Mouse (Mus musculus) lung, embryonic 15.5 days (tissue): ENCODE measurements around the gene Gart. TPM values are rescaled to one million over a fixed set of nuclear protein-coding genes. Genes with fewer than 3 reads are reported as not detected.

ENCODE experiments used
- ATAC-seq: fragments of 200-750 bp; cut with Nextera tagmentation; 2 replicates; pipeline ENCODE4 v1.8.0; 2017; ENCODE audit warnings: moderate number of reproducible peaks, borderline replicate concordance; ENCODE audit not compliant: low FRiP score, low TSS enrichment; ENCODE audit errors: extremely low read depth
- H3K27ac ChIP-seq: fragments of 300-500 bp; sonication (generic); 2 replicates; pipeline ENCODE4 v1.5.1; 2015; ENCODE audit warnings: moderate library complexity, mild to moderate bottlenecking, inconsistent platforms
- H3K27me3 ChIP-seq: fragments of 300-500 bp; sonication (generic); 2 replicates; pipeline ENCODE4 v1.6.1; 2015; ENCODE audit warnings: inconsistent platforms
- H3K36me3 ChIP-seq: fragments of 300-500 bp; sonication (generic); 2 replicates; pipeline ENCODE4 v1.6.1; 2015; ENCODE audit warnings: inconsistent platforms
- H3K4me1 ChIP-seq: fragments of 300-500 bp; sonication (generic); 2 replicates; pipeline ENCODE4 v1.6.1; 2015; ENCODE audit warnings: inconsistent platforms
- H3K4me2 ChIP-seq: fragments of 300-500 bp; sonication (generic); 2 replicates; pipeline ENCODE4 v1.6.1; 2015; ENCODE audit warnings: inconsistent platforms, mild to moderate bottlenecking, moderate library complexity
- H3K4me3 ChIP-seq: fragments of 300-500 bp; sonication (generic); 2 replicates; pipeline ENCODE4 v1.5.1; 2015; ENCODE audit warnings: mild to moderate bottlenecking, inconsistent platforms
- H3K9ac ChIP-seq: fragments of 300-500 bp; sonication (generic); 2 replicates; pipeline ENCODE4 v1.6.1; 2015; ENCODE audit warnings: inconsistent platforms
- H3K9me3 ChIP-seq: fragments of 300-500 bp; sonication (generic); 2 replicates; pipeline ENCODE4 v1.6.1; 2016; ENCODE audit warnings: inconsistent platforms
- WGBS: fragments of 180-500 bp; shearing (Covaris S2); methylation state at CpG from one replicate; pipeline ENCODE4 v1.1.7; 2015; 5-methylcytosine and 5-hydroxymethylcytosine counted together
- polyA plus RNA-seq: library from polyadenylated mRNA; unstranded; fragments of >200 nt; fragmentation: Nextera tagmentation; extraction: Ambion mirVana; gene quantifications from 2 replicates; pipeline ENCODE4 v1.2.1, GENCODE M21; 2015

Gart gene
- polyA plus RNA-seq, result 111 and 118 TPM in 2 replicates

GRCm38 (mm10) chr16:91646681-91647419 lies at the start of gene Gart:
TSS of gene Gart (minus strand) at chr16:91646952.
- H3K4me1 ChIP-seq, result peaks cover 15% of the 10 kb centered on the region
- H3K27ac ChIP-seq, result peak within 1 kb of the TSS; percentile 99
- H3K36me3 ChIP-seq, result peaks cover 13% of the 10 kb centered on the region
- under 1% methylated on average over 59 of the region's 59 CpGs for WGBS
- peak; percentile 95 for ATAC-seq
- no peaks in the 10 kb centered on the region for H3K27me3 ChIP-seq
- peak within 1 kb of the TSS; percentile 96 for H3K4me2 ChIP-seq
- peak within 1 kb of the TSS; percentile 84 for H3K9ac ChIP-seq
- peak within 1 kb of the TSS; percentile 68 for H3K4me3 ChIP-seq
- H3K9me3 ChIP-seq, result no peaks in the 10 kb centered on the region

GRCm38 (mm10) chr16:91695108-91695755 lies 48.5 kb upstream of the Gart start:
- Histone ChIP-seq H3K27me3 (no peaks in the 10 kb centered on the region), H3K4me1 (0 out of 2 replicates have a peak, but pooled peaks cover 4% of the 10 kb centered on the region), H3K4me2 (no peak overlapping the region), H3K4me3 (no peak overlapping the region), H3K9me3 (no peaks in the 10 kb centered on the region), H3K27ac (no peak overlapping the region), H3K36me3 (peaks cover 24% of the 10 kb centered on the region), H3K9ac (no peak overlapping the region)
- ATAC-seq, result no peak
- WGBS, result 54% methylated on average over 8 of the region's 8 CpGs

- Histone ChIP-seq H3K4me2 (no peak overlapping the region), H3K27ac (no peak overlapping the region), H3K4me1 (peaks cover 7% of the 10 kb centered on the region; the same call in 1 of the 2 replicates), H3K4me3 (no peak overlapping the region), H3K9me3 (no peaks in the 10 kb centered on the region), H3K36me3 (peaks cover 20% of the 10 kb centered on the region), H3K9ac (no peak overlapping the region), H3K27me3 (no peaks in the 10 kb centered on the region)
- peak; percentile 86 for ATAC-seq
- WGBS, result 23% methylated on average over 14 of the region's 14 CpGs
Measured at GRCm38 (mm10) chr16:91694455-91695084, 47.8 kb upstream of the Gart start.

GRCm38 (mm10) chr16:91689791-91690190 lies 43.0 kb upstream of the Gart start:
- no peaks in the 10 kb centered on the region for H3K9me3 ChIP-seq
- WGBS, result 35% methylated on average over 7 of the region's 7 CpGs
- H3K4me2 ChIP-seq, result peak overlapping the region; percentile 83; the same call in 1 of the 2 replicates
- ATAC-seq, result no peak
- H3K4me1 ChIP-seq, result peaks cover 18% of the 10 kb centered on the region; the same call in 1 of the 2 replicates
- peaks cover 9% of the 10 kb centered on the region; the same call in 1 of the 2 replicates for H3K36me3 ChIP-seq
- H3K27ac ChIP-seq, result no peak overlapping the region
- H3K9ac ChIP-seq, result 0 out of 2 replicates have a peak overlapping the region, but pooled peaks have one; percentile 6
- no peak overlapping the region for H3K4me3 ChIP-seq
- no peaks in the 10 kb centered on the region for H3K27me3 ChIP-seq

- under 1% methylated on average over 71 of the region's 71 CpGs for WGBS
Measured at GRCm38 (mm10) chr16:91688619-91689334, 42.0 kb upstream of the Gart start, which contains the start of gene Donson. TSS of gene Donson (minus strand) at chr16:91688770.

GRCm38 (mm10) chr16:91688023-91688618 lies 41.4 kb upstream of the Gart start:
- Histone ChIP-seq H3K4me2 (peak overlapping the region; percentile 83), H3K9ac (peak overlapping the region; percentile 71), H3K27ac (peak overlapping the region; percentile 69), H3K9me3 (no peaks in the 10 kb centered on the region), H3K27me3 (no peaks in the 10 kb centered on the region), H3K4me1 (peaks cover 18% of the 10 kb centered on the region; the same call in 1 of the 2 replicates), H3K4me3 (peak overlapping the region; percentile 75), H3K36me3 (peaks cover 22% of the 10 kb centered on the region)
- under 1% methylated on average over 51 of the region's 51 CpGs for WGBS
- peak; percentile 62 for ATAC-seq

More at GRCm38 (mm10) chr16:91688619-91689334, 42.0 kb upstream of the Gart start, which contains the start of gene Donson:
- Histone ChIP-seq H3K4me2 (peak within 1 kb of the TSS; percentile 83), H3K4me3 (peak within 1 kb of the TSS; percentile 75), H3K27me3 (no peaks in the 10 kb centered on the region), H3K9ac (peak within 1 kb of the TSS; percentile 71), H3K36me3 (peaks cover 16% of the 10 kb centered on the region; the same call in 1 of the 2 replicates), H3K9me3 (no peaks in the 10 kb centered on the region), H3K27ac (peak within 1 kb of the TSS; percentile 80), H3K4me1 (peaks cover 18% of the 10 kb centered on the region; the same call in 1 of the 2 replicates)
- peak; percentile 99 for ATAC-seq

GRCm38 (mm10) chr16:91686369-91686768 lies 39.6 kb upstream of the Gart start:
- Histone ChIP-seq H3K27ac (no peak overlapping the region), H3K4me2 (no peak overlapping the region), H3K4me1 (peaks cover 18% of the 10 kb centered on the region; the same call in 1 of the 2 replicates), H3K27me3 (no peaks in the 10 kb centered on the region), H3K9me3 (no peaks in the 10 kb centered on the region), H3K36me3 (peaks cover 38% of the 10 kb centered on the region), H3K4me3 (no peak overlapping the region), H3K9ac (no peak overlapping the region)
- no peak for ATAC-seq
- WGBS, result 79% methylated on average over 5 of the region's 5 CpGs

GRCm38 (mm10) chr16:91685526-91685925 lies 38.8 kb upstream of the Gart start:
- WGBS, result 80% methylated on average over 5 of the region's 5 CpGs
- H3K4me3 ChIP-seq, result no peak overlapping the region
- peaks cover 43% of the 10 kb centered on the region for H3K36me3 ChIP-seq
- no peaks in the 10 kb centered on the region for H3K27me3 ChIP-seq
- no peak overlapping the region for H3K27ac ChIP-seq
- no peak overlapping the region for H3K4me2 ChIP-seq
- H3K9me3 ChIP-seq, result no peaks in the 10 kb centered on the region
- no peak for ATAC-seq
- no peak overlapping the region for H3K9ac ChIP-seq
- peaks cover 18% of the 10 kb centered on the region; the same call in 1 of the 2 replicates for H3K4me1 ChIP-seq

- H3K4me2 ChIP-seq, result no peak overlapping the region
- H3K27me3 ChIP-seq, result no peaks in the 10 kb centered on the region
- H3K27ac ChIP-seq, result no peak overlapping the region
- no peak overlapping the region for H3K4me3 ChIP-seq
- no peak overlapping the region for H3K9ac ChIP-seq
- H3K4me1 ChIP-seq, result no peaks in the 10 kb centered on the region
- no peaks in the 10 kb centered on the region for H3K9me3 ChIP-seq
- no peak for ATAC-seq
- H3K36me3 ChIP-seq, result peaks cover 80% of the 10 kb centered on the region
- 68% methylated on average over 5 of the region's 5 CpGs for WGBS
Measured at GRCm38 (mm10) chr16:91680656-91681055, 33.9 kb upstream of the Gart start.

- H3K4me3 ChIP-seq, result no peak overlapping the region
- H3K4me1 ChIP-seq, result no peaks in the 10 kb centered on the region
- H3K9me3 ChIP-seq, result no peaks in the 10 kb centered on the region
- 80% methylated on average over 5 of the region's 5 CpGs for WGBS
- no peak for ATAC-seq
- no peak overlapping the region for H3K4me2 ChIP-seq
- no peaks in the 10 kb centered on the region for H3K27me3 ChIP-seq
- H3K27ac ChIP-seq, result no peak overlapping the region
- H3K9ac ChIP-seq, result no peak overlapping the region
- H3K36me3 ChIP-seq, result peaks cover 80% of the 10 kb centered on the region
Measured at GRCm38 (mm10) chr16:91678147-91678911, 31.6 kb upstream of the Gart start.
